Mouse (Mus musculus) small intestine, adult 2 months (tissue): ENCODE data around the gene Sap30bp. TPM values are rescaled to one million over a fixed set of nuclear protein-coding genes. Genes with fewer than 3 reads are reported as not detected.

Source experiments
- H3K27ac ChIP-seq: fragments of 200-500 bp; 2 replicates; pipeline ENCODE4 v1.5.1; 2012; ENCODE audit warnings: low read depth, low read length, control low read depth, inconsistent platforms; ENCODE audit not compliant: insufficient read depth
- H3K27me3 ChIP-seq: fragments of 200-500 bp; 2 replicates; pipeline ENCODE4 v1.6.1; 2012; ENCODE audit warnings: mild to moderate bottlenecking, moderate library complexity, low read length, inconsistent platforms; ENCODE audit not compliant: control insufficient read depth, insufficient read depth
- H3K36me3 ChIP-seq: fragments of 200-500 bp; 2 replicates; pipeline ENCODE4 v1.6.1; 2012; ENCODE audit warnings: mild to moderate bottlenecking, low read length, control low read depth, inconsistent platforms; ENCODE audit not compliant: control insufficient read depth, insufficient read depth
- H3K4me1 ChIP-seq: fragments of 200-500 bp; 2 replicates; pipeline ENCODE4 v1.6.1; 2012; ENCODE audit warnings: low read length, inconsistent platforms, mixed read lengths; ENCODE audit not compliant: control insufficient read depth, insufficient read depth, insufficient read length
- H3K4me3 ChIP-seq: fragments of 200-500 bp; 2 replicates; pipeline ENCODE4 v1.5.1; 2012; ENCODE audit warnings: low read depth, mild to moderate bottlenecking, control low read depth, inconsistent platforms, low read length, moderate library complexity
- CTCF ChIP-seq: fragments of 200-500 bp; IDR thresholded peaks from 2 replicates; pipeline ENCODE4 v1.5.1; 2012; ENCODE audit warnings: low read depth, mild to moderate bottlenecking, control low read depth, inconsistent platforms, low read length, moderate library complexity, mixed read lengths; ENCODE audit not compliant: insufficient replicate concordance, insufficient read length; ENCODE audit errors: extremely low read depth
- POLR2A ChIP-seq: fragments of 200-500 bp; IDR thresholded peaks from 2 replicates; pipeline ENCODE4 v1.6.1; 2012; ENCODE audit warnings: low read depth, mild to moderate bottlenecking, control low read depth, inconsistent platforms, low read length, moderate library complexity
- WGBS: fragments of 180-500 bp; shearing (Covaris S2); methylation state at CpG from one replicate; pipeline ENCODE4 v1.1.7; 2018; 5-methylcytosine and 5-hydroxymethylcytosine counted together
- polyA plus RNA-seq: library from polyadenylated mRNA; depleted of rRNA; stranded (reverse); fragments of >200 nt; gene quantifications from 2 replicates; pipeline ENCODE4 v1.2.3, GENCODE M21; 2012

The Sap30bp gene
- polyA plus RNA-seq, 1 experiment = 27.1 TPM

DNA sequence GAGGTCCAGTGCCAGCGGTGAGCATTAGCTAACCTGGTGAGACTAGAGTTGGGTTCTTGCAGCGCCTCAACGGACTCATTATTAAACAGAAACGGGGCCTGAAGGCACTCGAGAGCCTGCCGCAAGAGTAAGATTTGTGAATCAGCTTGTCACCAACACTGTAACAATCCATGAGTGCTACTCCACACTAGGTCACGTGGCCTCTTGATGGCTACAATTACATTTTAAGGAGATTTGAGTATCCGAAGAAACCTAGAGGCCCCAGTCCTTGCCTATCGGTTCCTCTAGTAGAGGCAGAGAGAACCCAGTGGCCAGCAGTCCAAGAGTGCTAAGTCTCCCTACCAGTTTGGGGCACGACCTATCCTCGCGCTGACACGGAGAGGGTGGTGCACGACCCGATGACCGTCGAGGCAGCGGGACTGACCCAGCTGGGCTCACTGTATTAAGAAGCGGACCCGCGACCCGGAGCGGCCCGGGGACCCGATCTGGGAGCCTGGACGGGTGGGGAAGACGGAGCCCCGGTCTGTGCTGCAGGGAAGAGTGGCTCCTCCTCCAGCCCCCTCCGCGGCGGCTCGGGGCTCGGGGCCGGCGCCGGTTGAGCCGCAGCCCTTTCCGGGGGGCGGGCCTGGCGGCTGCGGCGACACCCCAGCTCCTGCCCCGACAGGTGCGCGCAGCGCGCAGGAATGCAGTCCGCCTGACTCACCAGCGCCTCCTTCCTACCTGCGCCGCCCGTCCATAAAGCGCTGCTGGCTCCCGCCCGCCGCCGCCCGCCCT is 41.4 kb downstream of the Sap30bp start, which contains the start of gene Itgb4:
Itgb4 (plus strand) TSS at position 401 of the 774 bp plus-strand sequence.
- Histone ChIP-seq H3K27ac (peak within 1 kb of the TSS; percentile 92), H3K36me3 (peaks cover 15% of the 10 kb centered on the region), H3K27me3 (no peaks in the 10 kb centered on the region), H3K4me3 (peak within 1 kb of the TSS; percentile 79), H3K4me1 (peaks cover 22% of the 10 kb centered on the region)
- 7% methylated on average over 58 of the region's 58 CpGs for WGBS
- TF ChIP-seq POLR2A = no peak; the same call in none of the 2 replicates
- no peak for TF ChIP-seq CTCF

- WGBS = 3% methylated on average over 18 of the region's 18 CpGs
- Histone ChIP-seq H3K27me3 (no peaks in the 10 kb centered on the region), H3K4me3 (peak overlapping the region; percentile 79), H3K27ac (peak overlapping the region; percentile 92), H3K36me3 (peaks cover 20% of the 10 kb centered on the region), H3K4me1 (peaks cover 19% of the 10 kb centered on the region)
- TF ChIP-seq CTCF (no peak), POLR2A (0 out of 2 replicates have a peak, but pooled peaks have one; percentile 1)
These were observed 42.0 kb downstream of the Sap30bp start for GRCm38 (mm10) chr11:115975083-115975420.

DNA sequence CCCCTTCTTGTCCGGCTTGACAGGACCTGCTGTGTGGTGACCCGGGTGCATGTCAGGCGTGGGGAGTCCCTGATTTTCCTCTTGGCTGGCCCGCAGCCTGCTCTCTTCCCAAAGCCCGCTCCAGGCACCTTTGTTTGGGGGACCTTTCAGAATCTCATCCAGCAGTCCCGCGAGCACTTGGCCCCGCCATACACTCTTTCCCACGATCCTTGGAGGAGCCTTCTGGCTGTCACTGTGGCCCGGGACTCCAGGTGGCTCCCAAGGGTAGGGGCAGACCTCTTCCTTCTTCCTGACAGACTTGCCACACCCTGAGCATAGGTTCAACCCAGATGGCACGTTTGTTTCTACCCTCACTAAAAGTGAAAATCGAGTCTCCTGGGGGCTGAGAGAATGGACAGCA is 42.5 kb downstream of the Sap30bp start:
- Histone ChIP-seq H3K4me1 (peaks cover 15% of the 10 kb centered on the region), H3K36me3 (peaks cover 22% of the 10 kb centered on the region), H3K4me3 (peak overlapping the region; percentile 79), H3K27me3 (no peaks in the 10 kb centered on the region), H3K27ac (peak overlapping the region; percentile 92)
- WGBS = 13% methylated on average over 12 of the region's 12 CpGs
- no peak; the same call in 1 of the 2 replicates for TF ChIP-seq CTCF
- peak; percentile 77 for TF ChIP-seq POLR2A

GRCm38 (mm10) chr11:115982472-115982871 is 49.4 kb downstream of the Sap30bp start:
- Histone ChIP-seq H3K4me3 (no peak overlapping the region), H3K4me1 (peaks cover 2% of the 10 kb centered on the region; the same call in 1 of the 2 replicates), H3K27ac (no peak overlapping the region), H3K27me3 (no peaks in the 10 kb centered on the region), H3K36me3 (peaks cover 59% of the 10 kb centered on the region)
- TF ChIP-seq POLR2A (no peak), CTCF (no peak)
- WGBS = 95% methylated on average over 15 of the region's 15 CpGs

DNA sequence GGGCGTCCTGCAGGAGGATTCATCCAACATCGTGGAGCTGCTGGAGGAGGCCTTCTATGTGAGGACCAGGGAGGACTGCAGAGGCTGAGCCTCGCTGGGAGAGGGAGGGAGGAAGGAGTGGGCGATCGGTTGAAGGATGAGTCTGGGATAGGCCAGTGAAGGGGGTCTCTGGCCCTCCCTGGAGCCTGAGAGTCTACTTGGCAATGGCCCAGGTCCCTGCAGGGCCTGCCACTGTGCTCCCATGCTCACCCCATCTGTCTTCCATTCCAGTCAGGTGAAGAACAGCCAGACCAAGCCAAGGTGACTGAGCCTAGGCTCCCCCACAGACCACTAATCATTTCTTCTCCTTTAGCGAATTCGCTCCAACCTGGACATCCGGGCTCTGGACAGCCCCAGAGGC is 50.2 kb downstream of the Sap30bp start:
- TF ChIP-seq CTCF (no peak), POLR2A (no peak)
- Histone ChIP-seq H3K27ac (no peak overlapping the region), H3K36me3 (peaks cover 62% of the 10 kb centered on the region), H3K4me1 (no peaks in the 10 kb centered on the region), H3K27me3 (no peaks in the 10 kb centered on the region), H3K4me3 (no peak overlapping the region)
- WGBS = 88% methylated on average over 8 of the region's 8 CpGs

DNA sequence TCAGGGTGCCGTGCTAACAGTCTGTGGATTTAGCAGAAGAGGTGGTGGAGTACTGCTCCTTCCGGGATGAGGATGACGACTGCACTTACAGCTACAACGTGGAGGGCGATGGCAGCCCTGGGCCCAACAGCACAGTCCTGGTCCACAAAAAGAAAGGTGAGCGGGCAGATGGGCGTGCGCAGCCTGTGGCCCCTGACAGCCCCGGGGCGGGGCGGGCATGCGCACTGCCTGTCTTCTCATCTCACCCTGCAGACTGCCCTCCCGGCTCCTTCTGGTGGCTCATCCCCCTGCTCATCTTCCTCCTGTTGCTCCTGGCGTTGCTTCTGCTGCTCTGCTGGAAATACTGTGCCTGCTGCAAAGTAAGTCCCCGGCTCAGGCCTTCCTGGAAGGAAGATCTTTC is 56.6 kb downstream of the Sap30bp start:
- TF ChIP-seq POLR2A = no peak
- TF ChIP-seq CTCF = no peak
- no peak overlapping the region for H3K4me3 ChIP-seq

GRCm38 (mm10) chr11:115992098-115992497 is 59.0 kb downstream of the Sap30bp start:
- no peaks in the 10 kb centered on the region for H3K4me1 ChIP-seq
- WGBS = 72% methylated on average over 4 of the region's 4 CpGs
- peaks cover 64% of the 10 kb centered on the region for H3K36me3 ChIP-seq
- no peaks in the 10 kb centered on the region for H3K27me3 ChIP-seq
- TF ChIP-seq CTCF (no peak), POLR2A (no peak)
- H3K27ac ChIP-seq = no peak overlapping the region
- no peak overlapping the region for H3K4me3 ChIP-seq

More for the DNA sequence above, 56.6 kb downstream of the Sap30bp start:
- H3K27me3 ChIP-seq = no peaks in the 10 kb centered on the region
- peaks cover 68% of the 10 kb centered on the region for H3K36me3 ChIP-seq
- 73% methylated on average over 15 of the region's 15 CpGs for WGBS
- no peaks in the 10 kb centered on the region for H3K4me1 ChIP-seq
- H3K27ac ChIP-seq = no peak overlapping the region

GRCm38 (mm10) chr11:115995256-115995655 is 62.2 kb downstream of the Sap30bp start:
- H3K27ac ChIP-seq = no peak overlapping the region
- no peak overlapping the region for H3K4me3 ChIP-seq
- H3K27me3 ChIP-seq = no peaks in the 10 kb centered on the region
- H3K36me3 ChIP-seq = peaks cover 55% of the 10 kb centered on the region
- WGBS = 91% methylated on average over 3 of the region's 3 CpGs
- no peaks in the 10 kb centered on the region; the same call in 1 of the 2 replicates for H3K4me1 ChIP-seq
- TF ChIP-seq CTCF (no peak), POLR2A (no peak)
